Mouse (Mus musculus): ENCODE measurements around the gene Sh3kbp1. TPM values are rescaled to one million over a fixed set of nuclear protein-coding genes. Genes with fewer than 3 reads are reported as not detected.

Sh3kbp1 gene
- total RNA-seq, 2 experiments from 2014 or later, result 66.3 to 74.6 TPM

DNA sequence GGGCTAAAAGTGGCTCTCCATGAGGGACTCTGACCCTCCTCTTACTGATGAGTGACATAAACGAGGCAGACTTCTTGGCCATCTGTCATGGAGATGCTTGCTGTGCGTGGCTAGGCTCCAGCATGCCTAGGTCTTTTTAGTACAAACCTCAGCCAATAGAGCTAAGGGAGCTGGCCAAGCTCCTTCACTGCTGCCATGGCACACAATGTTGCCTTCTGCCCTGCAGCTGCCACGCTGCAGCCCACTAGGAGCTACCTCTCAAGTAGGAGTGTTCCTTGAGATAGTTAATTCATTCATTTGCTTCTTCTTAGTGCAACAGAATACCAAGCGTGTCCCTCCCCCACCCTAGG lies 327.3 kb downstream of the Sh3kbp1 start:
- intact Hi-C loops (cut with DNase I), result no loop called here
- no peak for DNase-seq (ENCODE audit: extremely low spot score in 1 of 2, low spot score in 2 of 2)

DNA sequence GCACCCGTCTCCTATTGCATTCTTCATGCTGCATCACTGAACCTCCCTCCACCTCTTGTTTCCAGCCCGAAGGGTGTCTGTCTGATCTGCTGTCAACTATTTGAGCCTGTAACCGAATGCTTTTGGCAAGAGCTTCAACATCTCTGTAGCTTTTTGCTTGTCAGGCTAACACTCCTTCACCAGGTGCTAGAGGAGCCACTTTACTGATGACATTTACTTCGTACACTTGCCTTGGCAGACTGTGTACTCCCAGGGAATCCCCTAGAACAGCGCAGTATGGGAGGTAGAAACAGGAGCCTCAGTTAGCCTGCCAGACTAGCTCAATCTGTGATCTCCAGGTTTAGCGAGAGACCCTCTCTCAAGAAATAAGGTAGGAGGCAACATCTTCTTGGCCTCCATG lies 328.4 kb downstream of the Sh3kbp1 start:
- intact Hi-C loops (cut with DNase I), result no loop called here
- DNase-seq (ENCODE audit: extremely low spot score in 1 of 2, low spot score in 2 of 2), result no peak

DNA sequence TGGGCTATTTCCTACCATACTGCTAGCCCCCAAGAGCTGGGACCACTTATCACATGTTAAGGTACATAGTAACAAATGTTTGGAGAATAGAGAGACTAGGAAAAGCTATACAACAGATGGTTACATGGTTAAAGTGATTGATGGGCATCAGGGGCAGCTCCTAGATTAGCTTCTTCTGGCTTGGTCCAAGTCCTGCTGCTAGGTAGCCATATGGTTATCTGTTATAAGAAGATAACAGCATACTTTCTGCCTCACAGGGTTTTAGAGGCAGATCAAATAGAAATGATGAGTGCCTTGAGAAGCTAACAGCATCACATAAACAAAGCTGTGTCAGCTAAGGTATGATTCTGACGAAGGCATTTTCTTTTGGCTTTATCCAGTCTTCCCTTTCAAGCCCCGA lies 334.3 kb downstream of the Sh3kbp1 start:
- no peak for DNase-seq (ENCODE audit: extremely low spot score in 1 of 2, low spot score in 2 of 2)
- intact Hi-C loops (cut with DNase I), result no loop called here

DNA sequence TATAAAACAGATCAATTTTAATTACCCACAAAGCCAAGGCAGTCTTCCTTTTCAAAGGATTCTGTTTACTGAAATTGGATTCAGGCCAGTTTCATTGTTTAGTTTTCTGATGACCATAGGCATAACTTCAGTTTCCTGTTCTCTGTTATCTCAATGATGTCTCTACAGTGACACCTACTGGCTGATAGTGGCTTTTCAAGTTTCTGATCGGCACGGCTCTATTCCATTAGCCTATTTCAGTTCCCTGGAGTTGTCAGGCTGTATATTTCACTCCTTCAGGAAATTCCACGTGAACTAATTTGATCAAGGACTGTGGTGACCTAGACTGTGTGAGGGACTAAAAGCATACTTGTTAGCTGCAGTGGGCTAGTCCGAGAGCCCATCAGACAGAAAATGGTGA lies 336.2 kb downstream of the Sh3kbp1 start:
- intact Hi-C loops (cut with DNase I), result no loop called here
- DNase-seq (ENCODE audit: extremely low spot score in 1 of 2, low spot score in 2 of 2), result peak; percentile 41 to 63

DNA sequence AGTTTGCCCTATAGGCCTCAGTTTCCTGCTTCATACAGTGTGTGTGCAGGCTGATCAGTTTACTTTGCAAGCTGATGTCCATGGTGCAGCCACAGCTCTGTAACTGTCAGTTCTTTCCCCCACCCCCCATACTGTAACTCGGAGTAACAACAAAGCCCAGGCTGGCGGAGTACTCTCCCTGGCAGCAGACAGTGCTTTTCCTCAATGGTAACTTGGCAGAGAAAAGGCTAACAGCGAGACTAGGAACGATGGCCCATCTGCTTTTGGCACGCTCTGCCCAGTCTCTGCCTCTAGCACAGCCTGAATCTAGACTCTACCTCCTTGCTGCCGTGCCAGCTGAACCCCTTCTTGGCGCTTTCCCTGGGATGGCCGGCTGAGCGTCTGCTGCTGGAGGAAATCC lies 336.9 kb downstream of the Sh3kbp1 start:
- peak; percentile 27 to 44 for DNase-seq (ENCODE audit: extremely low spot score in 1 of 2, low spot score in 2 of 2)

DNA sequence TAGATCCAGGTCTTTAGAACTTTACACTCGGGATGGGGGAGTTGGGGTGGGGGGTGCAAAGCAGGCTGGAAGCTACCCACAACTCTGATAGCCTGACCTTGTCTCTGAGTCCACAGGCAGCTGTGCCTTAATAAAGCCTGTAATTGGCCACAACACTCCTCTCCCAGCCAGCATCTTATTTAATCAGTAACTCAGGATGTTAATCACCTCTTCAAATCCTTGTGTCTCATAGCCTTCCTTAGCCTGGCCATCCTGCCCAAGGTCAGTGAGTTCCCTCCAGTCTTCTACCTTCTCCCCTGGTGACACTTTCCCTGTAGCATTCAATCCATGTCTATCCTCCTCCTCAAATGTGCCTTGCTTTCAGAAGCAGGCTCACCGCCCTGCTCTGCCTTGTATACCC lies 342.0 kb downstream of the Sh3kbp1 start:
- intact Hi-C loops (cut with DNase I), result no loop called here
- DNase-seq (ENCODE audit: extremely low spot score in 1 of 2, low spot score in 2 of 2), result no peak

More for the DNA sequence above, 336.9 kb downstream of the Sh3kbp1 start:
- intact Hi-C loops (cut with DNase I), result loop anchor here (2.0 kb wide), 1 partner anchor 337 kb away; the partner anchor contains the start of gene Sh3kbp1

DNA sequence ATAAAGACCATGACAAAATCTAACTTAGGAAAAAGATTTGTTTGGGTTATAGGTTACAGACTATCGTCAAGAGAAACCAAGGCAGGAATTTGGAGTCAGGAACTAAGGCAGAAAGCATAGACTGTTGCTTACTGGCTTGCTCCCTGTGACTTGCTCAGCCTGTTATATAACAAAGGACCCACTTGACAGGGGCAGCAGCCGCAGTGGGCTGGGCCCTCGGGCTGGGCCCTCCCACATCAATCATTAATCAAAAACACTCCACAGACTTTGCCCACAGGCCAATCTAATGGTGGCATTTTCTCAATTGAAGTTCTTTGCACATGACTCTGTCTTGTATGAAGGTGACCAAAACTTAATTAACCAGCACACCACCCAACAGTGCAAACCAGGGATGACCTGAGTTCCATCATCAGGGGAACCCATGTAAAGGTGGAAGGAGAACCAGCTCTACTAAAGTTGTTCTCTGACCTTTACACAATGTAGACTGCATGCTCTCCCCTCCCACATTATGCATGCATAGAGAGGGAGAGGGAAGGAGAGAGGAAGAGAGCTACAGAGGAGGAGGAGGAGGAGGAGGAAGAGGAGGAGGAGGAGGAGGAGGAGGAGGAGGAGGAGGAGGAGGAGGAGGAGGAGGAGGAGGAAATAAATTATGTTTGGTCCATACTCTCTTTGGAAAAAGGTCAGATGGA lies 344.2 kb downstream of the Sh3kbp1 start:
- no peak for DNase-seq (ENCODE audit: extremely low spot score in 1 of 2, low spot score in 2 of 2)
- intact Hi-C loops (cut with DNase I), result loop anchor here (5.0 kb wide), 1 partner anchor 146 kb away; no protein-coding TSS in a partner anchor

DNA sequence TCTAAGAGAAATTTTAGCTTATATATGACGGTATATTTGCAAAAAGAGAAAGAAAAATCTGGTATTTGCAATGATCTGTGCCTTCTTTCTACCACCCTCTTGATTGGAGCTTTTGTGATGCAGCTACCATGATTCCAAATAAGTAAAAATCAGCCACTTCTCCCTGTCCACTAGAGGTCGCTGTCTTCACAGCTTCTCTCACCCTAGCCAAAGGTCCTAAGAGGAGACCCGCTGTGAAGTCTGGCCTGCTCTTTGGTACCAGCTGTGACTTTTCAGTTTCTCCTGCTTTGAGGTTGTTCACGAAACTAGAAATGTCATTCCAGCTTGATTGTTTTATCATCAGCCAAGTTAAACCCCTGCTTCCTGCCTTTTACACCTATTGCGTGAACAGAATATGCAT lies 346.7 kb downstream of the Sh3kbp1 start:
- peak; percentile 4 to 25 for DNase-seq (ENCODE audit: extremely low spot score in 1 of 2, low spot score in 2 of 2)
- intact Hi-C loops (cut with DNase I), result loop anchor here (5.0 kb wide), 1 partner anchor 144 kb away; no protein-coding TSS in a partner anchor

DNA sequence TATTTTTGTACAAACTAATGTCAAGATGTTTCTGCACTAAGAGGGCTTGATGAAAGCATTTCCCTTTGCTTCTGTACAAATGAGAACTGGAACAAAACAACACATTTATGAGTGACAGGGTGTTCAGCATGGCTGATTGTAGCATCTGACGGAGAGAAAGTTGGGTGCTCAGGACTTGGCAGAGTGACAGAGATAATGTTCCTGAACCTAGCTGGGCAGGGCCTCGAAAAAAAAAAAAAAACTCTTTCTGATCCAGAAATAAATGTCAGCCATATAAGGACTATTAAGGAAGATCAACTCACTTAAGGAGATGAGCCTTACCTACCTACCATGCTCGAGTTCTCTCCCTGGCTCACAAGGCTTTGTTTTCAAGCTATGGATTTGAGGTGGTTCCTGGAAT lies 349.2 kb downstream of the Sh3kbp1 start:
- intact Hi-C loops (cut with DNase I), result no loop called here
- DNase-seq (ENCODE audit: extremely low spot score in 1 of 2, low spot score in 2 of 2), result no peak

DNA sequence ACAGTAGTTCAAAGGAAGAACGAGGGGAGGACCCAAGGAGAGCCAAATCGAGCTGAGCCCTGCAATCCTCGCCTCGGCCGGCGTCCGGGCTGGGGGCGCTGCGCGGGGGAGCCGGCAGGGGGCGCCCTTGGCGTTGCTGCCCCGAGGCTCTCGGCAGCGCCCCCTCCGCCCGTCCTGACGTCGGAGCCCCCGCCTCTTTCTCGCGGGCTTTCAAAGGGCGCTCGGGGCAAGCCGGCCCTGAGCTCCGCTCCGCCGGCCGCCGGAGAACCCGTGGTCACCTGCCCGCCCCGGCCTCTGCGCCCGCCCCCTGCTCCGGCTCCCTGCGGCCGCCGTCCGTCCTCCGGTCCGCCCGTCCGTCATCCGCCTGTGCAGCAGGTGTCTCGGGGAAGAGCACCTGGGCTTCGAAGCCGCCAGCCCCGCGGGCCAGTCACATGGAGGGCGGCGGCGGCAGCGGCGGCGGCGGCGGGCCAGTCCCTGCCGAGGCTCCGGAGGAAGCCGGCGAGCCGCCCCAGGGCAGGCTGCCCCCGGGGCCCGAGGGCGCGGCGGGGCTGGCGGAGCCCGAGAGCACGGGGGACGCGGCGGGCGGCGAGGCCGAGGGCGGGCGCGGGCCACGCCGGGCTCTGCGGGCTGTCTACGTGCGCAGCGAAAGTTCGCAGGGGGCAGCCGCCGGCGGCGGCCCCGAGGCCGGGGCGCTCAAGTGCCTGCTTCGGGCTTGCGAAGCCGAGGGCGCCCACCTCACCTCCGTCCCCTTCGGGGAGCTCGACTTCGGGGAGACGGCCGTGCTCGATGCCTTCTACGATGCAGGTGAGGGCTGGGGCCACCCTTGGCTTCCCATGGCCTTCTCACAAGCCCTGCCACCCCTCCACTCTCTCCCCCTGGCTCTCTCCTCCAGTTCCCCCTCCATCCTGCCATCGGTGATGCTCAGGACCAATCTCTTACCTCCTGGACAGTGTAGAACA lies 361.2 kb downstream of the Sh3kbp1 start, which contains the start of gene Map3k15:
TSS of gene Map3k15 (plus strand) at position 432 of the 959 bp plus-strand sequence.
- DNase-seq (ENCODE audit: extremely low spot score in 1 of 2, low spot score in 2 of 2), result peak in 1 of 2 experiments; percentile 67
- intact Hi-C loops (cut with DNase I), result loop anchor here (5.0 kb wide), 1 partner anchor 129 kb away; no protein-coding TSS in a partner anchor

DNA sequence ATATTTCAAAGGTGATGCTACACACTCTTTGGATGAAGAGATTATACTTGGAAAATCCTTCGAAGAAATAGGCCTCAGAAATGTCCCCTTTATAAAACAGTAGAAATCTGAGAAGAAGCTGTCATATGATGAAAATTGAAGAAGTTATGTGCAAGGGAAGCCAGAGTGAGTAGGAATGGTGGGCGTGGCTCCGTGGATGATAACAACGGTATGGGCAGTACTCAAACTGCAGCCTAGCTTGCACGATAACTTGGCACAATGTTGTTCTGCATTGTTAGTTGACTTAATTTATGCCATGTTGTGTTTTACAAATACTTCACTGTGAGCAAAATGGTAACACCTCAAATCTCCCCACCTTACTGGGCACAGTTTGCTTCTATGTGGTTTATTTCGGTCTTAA lies 368.7 kb downstream of the Sh3kbp1 start:
- DNase-seq (ENCODE audit: extremely low spot score in 1 of 2, low spot score in 2 of 2), result no peak
- intact Hi-C loops (cut with DNase I), result no loop called here

Other genes with a start within 250 kb of the Sh3kbp1 start
- gene Map7d2, start 212.7 kb upstream of the Sh3kbp1 start, total RNA-seq (2021), result 10 to 100 TPM; 69.2 to 78.0 TPM
- gene Bclaf3, start 100.6 kb upstream of the Sh3kbp1 start, total RNA-seq (2021), result 10 to 100 TPM; 12.8 to 12.9 TPM